Mouse (Mus musculus) embryo, embryonic 11.5 days (tissue): ENCODE data around the gene Prkce.

Experiments used
- DNase-seq: peaks from one replicate; pipeline ENCODE4 v3.0.0-alpha.2; 2012; ENCODE audit warnings: low read depth, low spot score

Gene Prkce

GRCm38 (mm10) chr17:86551995-86552394 lies 384.4 kb downstream of the Prkce start:
- DNase-seq: no peak

- no peak for DNase-seq
These were observed 391.8 kb downstream of the Prkce start for GRCm38 (mm10) chr17:86559206-86559891.

GRCm38 (mm10) chr17:86560499-86560898 lies 392.9 kb downstream of the Prkce start:
- DNase-seq: no peak

GRCm38 (mm10) chr17:86570491-86570890 lies 402.9 kb downstream of the Prkce start:
- no peak for DNase-seq

GRCm38 (mm10) chr17:86571266-86571665 lies 403.7 kb downstream of the Prkce start:
- no peak for DNase-seq

- no peak for DNase-seq
These were observed 404.6 kb downstream of the Prkce start for GRCm38 (mm10) chr17:86572136-86572535.

GRCm38 (mm10) chr17:86572576-86572975 lies 405.0 kb downstream of the Prkce start:
- no peak for DNase-seq

GRCm38 (mm10) chr17:86573596-86574248 lies 406.1 kb downstream of the Prkce start:
- no peak for DNase-seq

- no peak for DNase-seq
These were observed 413.1 kb downstream of the Prkce start for GRCm38 (mm10) chr17:86580724-86581123.

GRCm38 (mm10) chr17:86582341-86582740 lies 414.8 kb downstream of the Prkce start:
- no peak for DNase-seq

GRCm38 (mm10) chr17:86586441-86586840 lies 418.9 kb downstream of the Prkce start:
- no peak for DNase-seq

GRCm38 (mm10) chr17:86588704-86589449 lies 421.3 kb downstream of the Prkce start:
- no peak for DNase-seq

- no peak for DNase-seq
These were observed 422.1 kb downstream of the Prkce start for GRCm38 (mm10) chr17:86589681-86590080.

GRCm38 (mm10) chr17:86591241-86591640 lies 423.7 kb downstream of the Prkce start:
- DNase-seq: no peak

GRCm38 (mm10) chr17:86592991-86593586 lies 425.5 kb downstream of the Prkce start:
- no peak for DNase-seq

GRCm38 (mm10) chr17:86595526-86595925 lies 427.9 kb downstream of the Prkce start:
- DNase-seq: no peak

GRCm38 (mm10) chr17:86601116-86601515 lies 433.5 kb downstream of the Prkce start:
- no peak for DNase-seq

- DNase-seq: no peak
These were observed 434.3 kb downstream of the Prkce start for GRCm38 (mm10) chr17:86601901-86602300.

- DNase-seq: no peak
These were observed 436.4 kb downstream of the Prkce start for GRCm38 (mm10) chr17:86603848-86604444.

GRCm38 (mm10) chr17:86607981-86608380 lies 440.4 kb downstream of the Prkce start:
- no peak for DNase-seq

GRCm38 (mm10) chr17:86610271-86610969 lies 442.8 kb downstream of the Prkce start:
- no peak for DNase-seq
